Mouse (Mus musculus) adrenal gland, adult 18-20 months (tissue): ENCODE results near the gene Zfp39. TPM values are rescaled to one million over a fixed set of nuclear protein-coding genes. Genes with fewer than 3 reads are reported as not detected.
A peak's percentile ranks its signal among the peaks of the same experiment; 100 is the strongest.

Experiments used
- DNase-seq, 2 experiments: peaks; one replicate each; pipeline ENCODE4 v3.0.0; 2021 to 2022; ENCODE audit warnings: low spot score in 2 of 2
- total RNA-seq, 2 experiments: library from RNA; stranded (reverse); gene quantifications; 1 replicate in 1 of 2; 2 replicates in 1 of 2; pipeline ENCODE4 v1.2.3; 2021

Gene Zfp39
- total RNA-seq, 2 experiments from 2014 or later = 3.3 to 4.1 TPM

DNA sequence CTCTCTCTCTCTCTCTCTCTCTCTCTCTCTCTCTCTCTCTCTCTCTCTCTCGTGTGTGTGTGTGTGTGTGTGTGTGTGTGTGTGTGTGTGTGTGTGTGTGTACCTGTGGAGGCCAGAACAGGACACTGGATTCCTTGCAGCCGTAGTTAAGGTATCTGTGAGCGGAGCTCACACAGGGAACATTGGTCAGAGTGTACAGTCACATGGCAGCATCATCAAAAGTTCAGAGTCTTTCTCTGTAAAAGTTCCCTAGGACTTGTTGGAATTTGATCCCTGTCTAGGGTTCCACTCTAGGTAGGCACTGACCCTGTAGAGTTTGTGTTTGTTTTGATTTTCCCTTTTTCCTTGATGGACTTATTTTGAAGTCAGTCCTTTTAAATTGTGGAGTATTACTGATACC, 22.6 kb upstream of the Zfp39 start:
- no peak for DNase-seq

DNA sequence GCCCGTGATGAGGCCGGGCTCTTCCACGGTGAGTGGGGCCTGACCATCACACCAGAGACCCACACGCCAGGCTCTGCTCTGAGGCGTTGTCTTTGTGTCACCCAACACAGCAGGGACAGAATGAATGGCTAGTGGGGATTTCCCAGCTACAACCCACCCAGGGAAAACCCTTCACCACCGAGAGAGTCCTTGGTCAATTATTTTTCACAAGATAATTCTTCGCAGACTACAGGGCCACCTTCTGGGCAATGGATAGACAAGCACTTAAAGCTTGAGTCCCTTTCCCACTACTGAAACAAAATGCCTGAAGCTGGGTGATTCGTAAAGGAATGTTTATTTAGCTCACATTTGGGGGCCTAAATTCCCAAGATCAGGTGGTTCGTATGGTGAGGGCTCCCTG, 18.4 kb upstream of the Zfp39 start:
- no peak for DNase-seq

- DNase-seq = no peak
Measured at GRCm38 (mm10) chr11:58918759-58919158, 14.7 kb upstream of the Zfp39 start.

- no peak for DNase-seq
Measured at GRCm38 (mm10) chr11:58917745-58918366, 13.8 kb upstream of the Zfp39 start, which contains the start of gene Btnl10. Gene Btnl10, plus strand, starts transcription at chr11:58917908.

DNA sequence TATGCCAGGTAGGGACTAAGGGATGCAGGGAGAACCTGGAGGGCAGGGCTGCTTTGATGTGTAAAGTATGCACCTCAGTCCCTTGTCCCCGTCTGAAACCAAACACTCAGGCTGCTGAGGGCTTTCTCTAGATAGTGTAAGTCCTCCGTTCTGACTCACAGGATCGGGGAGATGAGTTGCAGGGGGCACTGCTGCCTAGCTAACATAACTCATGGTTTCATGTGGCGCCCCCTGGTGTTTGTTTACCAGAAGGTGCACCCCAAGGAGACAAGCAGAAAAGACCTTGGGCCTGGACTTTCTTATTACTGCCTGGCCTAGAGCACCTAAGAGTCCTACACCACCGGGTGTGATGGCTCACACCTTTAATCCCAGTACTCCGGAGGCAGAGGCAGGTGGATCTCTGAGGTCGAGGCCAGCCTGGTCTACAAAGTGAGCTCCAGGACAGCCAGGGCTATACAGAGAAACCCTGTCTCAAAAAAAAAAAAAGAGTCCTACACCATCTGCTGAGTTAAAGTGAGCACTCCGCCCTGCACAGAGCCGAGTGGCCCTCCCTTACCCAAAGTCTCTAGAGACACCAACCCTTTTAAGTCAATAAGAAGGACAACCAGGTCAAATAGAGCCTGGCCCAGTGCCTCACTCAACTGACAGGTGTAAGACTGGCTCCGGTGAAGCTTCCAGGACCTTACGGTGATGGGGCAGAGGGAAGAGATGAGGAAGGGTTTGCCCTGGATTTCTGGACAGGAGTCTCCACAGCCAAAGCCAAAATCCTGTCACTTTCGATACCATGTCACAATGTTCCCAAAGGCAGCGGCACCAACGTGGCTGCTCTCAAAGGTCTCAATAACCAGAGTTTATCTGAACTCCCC, 13.1 kb upstream of the Zfp39 start:
- DNase-seq = peak; percentile 31 to 49

DNA sequence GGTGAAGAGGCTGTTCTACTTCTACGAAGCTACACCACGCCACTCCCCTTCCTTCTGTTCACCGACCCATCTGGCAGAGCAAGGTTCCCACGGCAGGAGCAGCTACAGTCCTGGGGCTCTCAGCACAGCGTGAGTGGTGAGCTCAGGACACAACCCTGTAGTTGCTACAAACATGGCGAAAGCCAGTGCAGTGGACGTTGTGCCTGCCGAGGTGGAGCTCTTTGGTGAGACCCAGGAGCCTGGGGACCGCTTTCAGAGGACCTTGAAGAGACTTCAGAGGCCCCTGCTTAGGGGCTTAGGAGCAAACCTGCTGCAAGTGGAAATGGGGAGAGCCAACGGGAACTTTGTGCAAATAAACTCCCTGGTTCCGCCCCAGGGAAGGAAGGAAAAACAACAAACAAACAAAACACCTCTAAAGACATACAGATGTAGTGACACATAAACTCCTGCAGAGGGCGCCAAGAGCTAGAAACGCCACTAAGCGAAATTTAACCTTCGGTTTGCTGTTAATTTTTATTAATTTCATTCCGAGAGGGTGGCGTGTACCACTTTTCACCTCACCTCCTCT, 10.5 kb upstream of the Zfp39 start:
- DNase-seq = no peak

GRCm38 (mm10) chr11:58913776-58914175, 9.8 kb upstream of the Zfp39 start:
- DNase-seq = no peak

- no peak for DNase-seq
Measured at GRCm38 (mm10) chr11:58904838-58905237, 813 bp upstream of the Zfp39 start.

DNA sequence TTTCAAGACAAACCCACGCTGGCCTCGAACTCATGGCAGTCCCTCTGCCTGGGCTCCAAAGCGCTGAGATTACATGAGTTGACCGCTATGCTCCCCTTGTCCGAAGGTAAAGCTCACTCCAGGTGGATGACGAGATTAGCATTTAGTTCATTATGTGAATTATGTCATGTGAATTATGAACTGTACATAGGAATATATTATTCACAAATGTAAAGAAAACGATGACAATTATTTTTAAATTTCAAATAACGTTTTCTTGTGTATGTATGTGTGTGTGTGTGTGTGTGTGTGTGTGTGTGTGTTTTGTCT, 339 bp upstream of the Zfp39 start:
- DNase-seq = no peak

GRCm38 (mm10) chr11:58901080-58901479, 2.9 kb downstream of the Zfp39 start:
- DNase-seq = no peak

GRCm38 (mm10) chr11:58897485-58897884, 6.5 kb downstream of the Zfp39 start:
- no peak for DNase-seq

- DNase-seq = no peak
Measured at GRCm38 (mm10) chr11:58894456-58894855, 9.6 kb downstream of the Zfp39 start.

DNA sequence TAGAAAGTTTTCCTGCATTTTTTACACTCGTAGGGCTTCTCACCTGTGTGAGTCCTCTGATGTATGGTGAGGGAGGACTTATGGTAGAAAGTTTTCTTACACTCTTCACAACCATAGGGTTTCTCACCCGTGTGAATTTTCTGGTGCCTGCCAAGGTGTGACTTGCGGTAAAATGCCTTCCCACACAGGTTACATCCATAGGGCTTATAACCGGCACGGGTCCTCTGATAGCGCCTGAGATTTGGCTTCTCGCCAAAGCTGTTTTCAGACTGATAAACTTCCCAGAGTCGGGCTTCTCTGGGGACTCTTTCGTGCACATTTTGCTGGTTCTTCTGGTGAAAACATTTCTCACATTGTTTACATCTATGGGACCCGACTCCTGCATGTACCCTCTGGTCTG, 13.5 kb downstream of the Zfp39 start:
- no peak for DNase-seq

DNA sequence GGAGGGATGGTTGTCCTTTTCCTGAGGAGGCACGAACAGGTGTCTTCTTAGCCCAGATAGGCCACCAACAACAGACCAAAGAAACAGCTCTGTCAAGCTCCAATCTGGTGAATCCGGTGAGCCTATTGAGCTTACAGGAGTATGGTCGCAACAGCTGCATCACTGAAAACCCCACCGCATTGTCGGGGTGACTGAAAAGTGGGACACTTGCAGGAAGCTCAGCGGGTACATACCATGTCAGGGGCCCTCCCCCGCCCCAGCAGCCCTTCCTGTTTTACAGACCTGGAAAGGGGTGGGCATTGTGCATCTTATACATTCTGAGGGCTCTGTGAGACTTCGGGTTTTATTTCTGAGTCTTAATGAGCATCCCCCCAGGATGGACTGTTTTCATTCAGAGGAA, 20.3 kb downstream of the Zfp39 start:
- no peak for DNase-seq

- no peak for DNase-seq
Measured at GRCm38 (mm10) chr11:58870961-58871360, 33.1 kb downstream of the Zfp39 start.

DNA sequence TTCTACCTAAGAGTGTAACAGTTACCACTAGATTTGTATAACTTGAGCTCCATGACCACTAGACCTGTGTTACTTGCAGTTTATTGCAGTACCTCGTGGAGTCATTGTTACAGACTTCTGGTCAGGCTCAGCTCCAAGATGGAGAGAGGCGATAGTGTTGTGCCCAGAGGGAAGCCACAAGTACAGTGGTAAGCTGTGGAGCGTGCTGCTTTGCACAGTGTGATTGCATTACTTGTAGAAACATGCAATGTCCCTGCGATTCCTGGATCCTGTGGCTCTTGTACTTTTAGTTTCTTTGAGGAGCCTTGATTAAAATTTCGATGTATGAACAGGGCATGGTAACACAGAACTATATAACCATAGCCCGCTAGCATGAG, 36.1 kb downstream of the Zfp39 start:
- no peak for DNase-seq

DNA sequence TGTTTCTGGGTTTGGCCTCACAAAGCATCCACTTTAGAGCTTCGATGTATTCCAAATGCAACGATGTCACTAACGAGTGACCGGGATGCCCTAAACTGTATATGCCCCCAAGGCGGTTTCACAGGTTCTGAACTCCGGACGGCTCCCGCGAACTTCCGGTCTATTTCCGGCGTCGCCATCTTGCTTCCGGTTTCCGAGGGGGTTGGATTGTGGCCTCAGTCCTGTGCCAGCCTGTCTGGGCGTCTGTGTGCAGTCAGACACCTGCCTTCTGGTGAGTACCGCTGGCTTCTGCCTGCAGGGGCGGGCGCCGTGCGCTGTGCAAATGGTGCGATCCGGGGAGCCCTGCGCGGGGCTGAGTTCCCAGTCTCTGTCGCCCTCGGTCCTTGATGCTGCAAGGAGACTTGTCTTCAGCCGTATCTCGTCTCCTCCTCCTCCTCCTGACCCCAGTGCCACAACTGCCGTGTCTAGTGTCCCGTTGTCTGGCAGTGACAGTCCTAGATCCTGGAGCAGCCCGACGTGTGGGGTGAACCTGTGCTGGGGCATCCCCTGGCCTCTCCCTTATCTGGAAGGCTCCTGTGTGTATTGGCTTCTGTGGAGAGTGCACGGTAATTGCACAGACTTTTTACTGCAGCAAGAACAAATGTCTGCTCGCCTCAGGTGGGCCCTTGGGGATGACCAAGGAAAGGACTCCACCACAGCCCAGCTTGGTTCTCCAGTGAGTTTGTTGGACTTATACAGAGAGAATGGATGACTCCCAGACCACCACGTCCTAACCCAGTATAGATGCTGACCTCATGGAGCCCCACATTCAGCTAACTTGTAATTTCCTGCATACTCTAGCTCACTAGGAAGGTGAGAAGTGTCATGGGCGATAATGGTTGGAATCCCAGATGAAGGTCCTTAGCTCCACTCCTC, 36.7 kb downstream of the Zfp39 start, which contains the start of gene 2810021J22Rik:
Gene 2810021J22Rik, plus strand, starts transcription at position 178 of the 915 bp plus-strand sequence.
- peak; percentile 69 to 73 for DNase-seq

GRCm38 (mm10) chr11:58860744-58861143, 43.3 kb downstream of the Zfp39 start:
- DNase-seq = no peak

- no peak for DNase-seq
Measured at GRCm38 (mm10) chr11:58849731-58850130, 54.3 kb downstream of the Zfp39 start.

DNA sequence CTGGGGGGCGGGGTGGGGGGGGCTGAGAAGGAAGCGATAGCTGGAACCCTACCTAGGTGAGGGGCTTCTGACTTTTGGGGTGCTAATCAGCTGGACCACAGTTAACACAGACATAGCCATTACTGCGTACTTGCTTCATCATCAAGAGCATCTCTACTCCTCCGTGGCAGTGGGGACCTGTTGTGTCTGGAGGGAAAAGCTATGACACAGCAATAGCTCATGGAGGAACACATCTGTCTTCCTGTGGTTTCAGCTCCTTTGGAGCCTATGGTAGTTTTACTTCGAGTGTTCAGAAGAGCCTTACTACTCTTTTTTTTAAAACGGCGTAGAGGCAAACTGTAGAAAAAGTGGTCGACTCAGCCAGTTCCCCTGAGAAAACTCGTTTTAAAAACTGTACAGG, 56.4 kb downstream of the Zfp39 start:
- DNase-seq = no peak

GRCm38 (mm10) chr11:58846919-58847461, 57.0 kb downstream of the Zfp39 start, which contains the start of gene Gm12258:
Gene Gm12258, plus strand, starts transcription at chr11:58847158.
- DNase-seq = peak; percentile 67 to 78
